Mouse (Mus musculus): Measurements from ENCODE around the gene Myo1b.

The Myo1b gene

GRCm38 (mm10) chr1:51855541-51856244 lies 60.2 kb downstream of the Myo1b start:
- no peak for DNase-seq (ENCODE audit: extremely low read depth, low read depth, low spot score)

GRCm38 (mm10) chr1:51852314-51852713 lies 63.6 kb downstream of the Myo1b start:
- DNase-seq (ENCODE audit: extremely low read depth, low read depth, low spot score) = no peak

GRCm38 (mm10) chr1:51849570-51850211 lies 66.2 kb downstream of the Myo1b start:
- peak; percentile 5 for DNase-seq (ENCODE audit: extremely low read depth, low read depth, low spot score)

DNA sequence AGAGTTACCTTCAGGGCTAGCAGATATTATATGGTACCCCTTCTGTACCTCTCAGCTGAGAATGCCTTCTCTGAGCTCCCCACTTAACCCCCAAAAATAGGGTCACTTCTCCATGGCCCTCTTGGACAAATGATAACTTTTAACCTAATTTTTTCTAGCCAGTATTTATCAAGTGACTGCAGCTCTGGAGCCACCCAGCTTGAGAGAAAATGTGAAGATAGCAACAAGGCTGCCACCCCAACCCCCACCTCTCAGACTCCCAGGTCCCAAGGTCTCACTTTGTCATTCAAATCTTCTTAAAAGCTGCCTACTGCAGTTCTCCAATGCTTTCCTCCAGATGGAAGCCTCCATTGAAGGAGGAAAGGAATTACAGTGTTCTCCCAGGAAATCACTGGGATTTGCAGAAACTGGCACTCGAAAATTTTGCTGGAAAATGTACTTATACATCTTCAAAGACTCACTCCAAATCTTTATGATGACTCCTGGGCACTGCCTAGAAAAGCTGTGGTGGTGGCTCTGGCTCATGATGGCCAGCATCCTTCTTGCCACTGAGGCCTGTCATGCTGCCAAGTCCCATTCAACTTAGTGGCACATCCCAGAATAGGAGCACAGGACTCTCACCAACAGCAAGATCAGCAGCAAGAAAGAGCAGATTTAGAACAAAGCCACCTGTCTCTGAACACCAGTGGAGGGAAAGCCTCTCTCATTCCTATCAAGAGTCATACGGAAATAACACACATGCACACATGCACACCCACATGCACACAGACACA lies 70.4 kb downstream of the Myo1b start:
- DNase-seq (ENCODE audit: extremely low read depth, low read depth, low spot score) = no peak

DNA sequence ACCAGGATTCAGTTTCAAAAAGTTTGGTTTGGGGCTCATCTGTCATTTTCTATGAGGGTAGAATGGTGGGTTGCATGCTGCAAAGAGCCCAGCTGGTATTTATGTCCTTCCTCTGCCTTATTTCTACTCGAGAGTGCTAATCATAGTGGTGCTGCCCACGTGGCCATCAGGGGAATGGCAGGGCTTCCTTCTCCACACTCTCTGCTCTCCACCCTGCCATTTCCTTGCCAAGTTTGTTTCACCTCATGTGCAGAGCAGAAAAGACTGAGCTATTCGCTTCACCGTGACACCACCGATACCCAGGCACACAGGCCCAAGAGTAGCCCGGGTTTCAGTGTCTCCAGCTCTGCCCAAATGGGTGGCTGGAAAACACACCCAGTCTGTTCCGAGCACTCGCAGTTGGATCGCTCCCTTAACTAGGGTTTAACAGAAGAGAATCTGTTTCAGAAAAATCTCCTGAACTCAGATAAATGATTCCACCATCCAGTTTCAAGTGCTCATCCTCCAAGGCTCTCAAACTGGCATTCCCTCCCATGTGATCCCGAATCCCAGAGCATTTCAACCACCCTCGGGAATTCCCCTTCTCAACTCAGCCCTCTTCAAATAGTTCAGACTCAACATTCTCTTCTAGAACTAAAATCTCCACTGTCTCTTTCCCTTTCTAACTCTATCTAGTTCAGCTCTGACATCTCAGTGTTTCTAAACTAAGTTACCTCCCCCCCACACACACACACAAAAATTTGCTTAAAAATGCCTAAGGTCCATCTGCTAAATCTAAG lies 77.8 kb downstream of the Myo1b start:
- DNase-seq (ENCODE audit: extremely low read depth, low read depth, low spot score) = no peak

- DNase-seq (ENCODE audit: extremely low read depth, low read depth, low spot score) = no peak
Observed at GRCm38 (mm10) chr1:51837311-51837710, 78.6 kb downstream of the Myo1b start.

DNA sequence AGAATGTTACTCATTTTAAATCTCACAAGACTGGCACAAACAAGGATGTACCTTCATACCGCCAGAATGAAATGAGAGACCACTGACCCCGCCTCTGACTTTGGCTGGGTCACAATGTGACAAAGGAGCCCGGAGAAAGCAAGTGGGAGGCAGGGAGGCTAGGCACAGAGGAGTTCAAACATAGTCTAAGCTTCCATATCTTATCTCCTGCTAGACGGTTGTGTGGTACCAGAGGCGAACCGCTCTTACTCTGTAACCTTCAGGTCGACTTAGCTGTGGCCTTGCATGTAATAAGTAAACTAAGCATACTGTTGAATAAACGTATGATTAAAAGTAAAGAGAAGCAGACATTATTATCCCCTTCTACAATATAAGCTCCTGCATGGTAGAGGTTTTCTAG lies 80.1 kb downstream of the Myo1b start:
- no peak for DNase-seq (ENCODE audit: extremely low read depth, low read depth, low spot score)

- DNase-seq (ENCODE audit: extremely low read depth, low read depth, low spot score) = no peak
Observed at GRCm38 (mm10) chr1:51834072-51834471, 81.8 kb downstream of the Myo1b start.

DNA sequence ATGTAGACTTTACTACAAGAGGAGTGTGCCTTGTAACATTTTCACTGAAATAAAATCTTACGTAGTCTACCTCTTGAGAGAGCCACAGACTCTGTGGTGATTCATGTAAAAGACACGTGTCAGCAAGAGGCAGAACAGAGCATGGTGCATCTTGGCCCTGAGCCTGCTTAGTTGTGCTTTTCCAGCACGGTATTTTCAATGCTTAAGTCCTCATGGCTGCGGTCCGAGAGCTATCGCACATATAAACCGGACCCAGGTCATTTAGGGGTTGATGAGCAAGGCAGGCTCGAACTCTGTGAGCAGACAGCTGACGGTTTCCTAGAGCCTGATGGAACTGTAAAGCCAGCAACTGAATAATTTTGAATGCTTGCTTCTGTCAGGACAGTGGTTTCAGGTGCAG lies 86.5 kb downstream of the Myo1b start:
- no peak for DNase-seq (ENCODE audit: extremely low read depth, low read depth, low spot score)

GRCm38 (mm10) chr1:51822531-51822930 lies 93.3 kb downstream of the Myo1b start:
- peak; percentile 3 for DNase-seq (ENCODE audit: extremely low read depth, low read depth, low spot score)

- DNase-seq (ENCODE audit: extremely low read depth, low read depth, low spot score) = no peak
Observed at GRCm38 (mm10) chr1:51821701-51822495, 94.0 kb downstream of the Myo1b start.

- DNase-seq (ENCODE audit: extremely low read depth, low read depth, low spot score) = no peak
Observed at GRCm38 (mm10) chr1:51820520-51820919, 95.4 kb downstream of the Myo1b start.

- DNase-seq (ENCODE audit: extremely low read depth, low read depth, low spot score) = no peak
Observed at GRCm38 (mm10) chr1:51820013-51820441, 95.8 kb downstream of the Myo1b start.

- no peak for DNase-seq (ENCODE audit: extremely low read depth, low read depth, low spot score)
Observed at GRCm38 (mm10) chr1:51815636-51816035, 100.2 kb downstream of the Myo1b start.

DNA sequence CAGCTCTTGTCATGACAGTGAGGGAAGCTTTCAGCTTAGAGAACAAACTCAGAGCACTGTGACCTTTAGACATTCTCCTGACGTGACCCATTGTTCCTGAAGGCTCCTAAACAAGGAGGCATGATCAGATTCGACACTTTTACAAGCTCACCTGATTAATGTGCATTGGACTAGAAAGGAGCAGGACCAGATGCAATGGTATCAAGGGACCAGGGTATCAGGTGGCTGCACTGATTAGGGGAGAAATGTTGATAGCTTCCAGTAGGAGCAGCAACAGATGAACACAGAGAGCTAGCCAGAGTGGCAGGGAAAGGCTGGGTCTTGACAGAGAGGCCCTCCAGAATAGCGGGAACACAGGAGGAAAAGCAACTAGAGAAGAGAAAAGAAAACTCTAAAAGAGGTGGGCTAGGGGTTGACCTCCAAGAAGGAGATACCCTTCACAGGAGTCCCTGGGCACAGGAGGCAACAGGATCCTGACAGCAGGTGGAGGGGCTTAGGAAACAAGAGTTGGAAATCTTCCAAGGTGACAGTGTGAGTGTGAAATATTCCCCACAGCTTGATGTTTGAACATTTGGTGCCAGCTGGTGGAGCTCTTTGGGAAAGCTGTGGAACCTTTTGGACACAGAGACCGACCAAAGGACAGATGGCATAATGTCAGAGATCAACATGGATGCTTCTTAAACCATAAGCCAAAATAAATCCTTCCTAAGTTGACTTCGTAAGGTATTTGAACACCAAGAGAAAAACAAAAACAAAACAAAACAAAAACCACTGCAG lies 100.8 kb downstream of the Myo1b start:
- DNase-seq (ENCODE audit: extremely low read depth, low read depth, low spot score) = no peak

GRCm38 (mm10) chr1:51808847-51809246 lies 107.0 kb downstream of the Myo1b start:
- DNase-seq (ENCODE audit: extremely low read depth, low read depth, low spot score) = no peak

DNA sequence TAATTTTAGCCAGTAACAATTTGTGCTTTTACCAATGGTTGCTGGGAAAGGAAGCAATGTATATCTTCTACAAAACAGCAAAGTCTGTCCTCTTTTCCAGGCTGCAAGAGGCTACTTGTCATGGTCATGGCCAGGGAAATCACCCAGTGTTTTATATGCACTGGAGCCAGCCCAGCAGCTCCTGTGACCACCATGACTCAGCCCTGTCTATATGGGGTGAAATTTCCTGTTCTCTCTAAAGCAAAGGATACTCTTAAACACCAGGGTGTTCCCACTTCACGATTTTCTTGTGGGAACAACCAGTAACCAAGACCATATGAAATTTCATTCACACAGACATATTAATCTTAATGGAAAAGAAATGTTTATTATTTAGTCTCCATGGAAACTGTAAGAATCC lies 107.6 kb downstream of the Myo1b start:
- DNase-seq (ENCODE audit: extremely low read depth, low read depth, low spot score) = no peak

GRCm38 (mm10) chr1:51805040-51805610 lies 110.7 kb downstream of the Myo1b start:
- no peak for DNase-seq (ENCODE audit: extremely low read depth, low read depth, low spot score)

- no peak for DNase-seq (ENCODE audit: extremely low read depth, low read depth, low spot score)
Observed at GRCm38 (mm10) chr1:51804296-51805039, 111.4 kb downstream of the Myo1b start.
